Mouse (Mus musculus): ENCODE results near the gene Spsb4.

DNA sequence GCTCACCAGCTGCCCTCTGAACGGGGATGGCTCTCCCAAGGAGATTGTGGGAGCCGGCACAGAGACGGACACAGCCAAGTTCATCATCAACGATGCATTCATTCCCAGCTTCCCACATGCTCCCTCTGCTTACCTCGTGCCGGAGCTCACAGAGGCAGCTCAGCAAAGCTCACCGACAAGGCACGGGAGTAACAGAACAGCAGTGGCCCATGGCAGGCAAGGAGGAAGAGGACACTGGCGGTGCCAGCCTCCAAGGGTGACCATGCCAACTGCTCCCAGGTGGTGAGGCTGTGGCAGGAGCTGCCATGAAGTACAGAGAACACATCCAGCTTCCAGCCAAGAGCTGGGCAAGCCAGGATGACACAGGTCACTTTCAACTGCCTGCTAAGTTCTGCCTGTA, 45.6 kb downstream of the Spsb4 start:
- TF ChIP-seq CTCF (conservative IDR thresholded peaks at IDR 0.05; ENCODE audit: low read length) (no peak), POU5F1 (IDR thresholded peaks at IDR 0.05; ENCODE audit: borderline replicate concordance, low read length) (no peak)

Measured in E14TG2a.4 (cell line).